Mouse (Mus musculus): ENCODE results near the gene Ankrd10. TPM values are rescaled to one million over a fixed set of nuclear protein-coding genes. Genes with fewer than 3 reads are reported as not detected.
"Not testable (repeated sequence)": the region's sequence is repeated elsewhere in the genome, so short reads cannot be mapped to it uniquely, and the experiment has no call there.

The Ankrd10 gene
- polyA plus RNA-seq, 1 experiment from 2014 or later = 86.0 TPM

- 84% methylated on average over 10 of the region's 10 CpGs for WGBS
- no peaks in the 10 kb centered on the region for H3K9me3 ChIP-seq (ENCODE audit: control insufficient read depth, low read length)
- no peak overlapping the region for H3K9ac ChIP-seq (ENCODE audit: low read depth, low read length)
- no peak overlapping the region for H3K4me3 ChIP-seq (ENCODE audit: low read depth, low read length)
- H3K4me1 ChIP-seq (replicated peaks; ENCODE audit: control insufficient read depth, insufficient read depth, low read length) = peaks cover 3% of the 10 kb centered on the region
- H3K27ac ChIP-seq (ENCODE audit: low read depth, low read length) = no peak overlapping the region
- no peaks in the 10 kb centered on the region for H3K27me3 ChIP-seq (replicated peaks; ENCODE audit: control insufficient read depth, insufficient read depth, low read length)
- ATAC-seq (replicated peaks; ENCODE audit: low FRiP score) (no peak), DNase-seq (ENCODE audit: low spot score) (no peak)
- H3K4me2 ChIP-seq = no peak overlapping the region
- no peaks in the 10 kb centered on the region for H3K36me3 ChIP-seq (ENCODE audit: control insufficient read depth, insufficient read depth, low read length)
Observed at GRCm38 (mm10) chr8:11571950-11572349, 63.6 kb downstream of the Ankrd10 start.

GRCm38 (mm10) chr8:11570742-11571141 is 64.8 kb downstream of the Ankrd10 start:
- Histone ChIP-seq H3K27me3 (replicated peaks; ENCODE audit: control insufficient read depth, insufficient read depth, low read length) (no peaks in the 10 kb centered on the region), H3K9ac (ENCODE audit: low read depth, low read length) (no peak overlapping the region), H3K4me2 (no peak overlapping the region), H3K9me3 (ENCODE audit: control insufficient read depth, low read length) (no peaks in the 10 kb centered on the region), H3K4me1 (replicated peaks; ENCODE audit: control insufficient read depth, insufficient read depth, low read length) (peaks cover 3% of the 10 kb centered on the region), H3K27ac (ENCODE audit: low read depth, low read length) (no peak overlapping the region), H3K36me3 (ENCODE audit: control insufficient read depth, insufficient read depth, low read length) (no peaks in the 10 kb centered on the region; the same call in 1 of the 2 replicates), H3K4me3 (ENCODE audit: low read depth, low read length) (no peak overlapping the region)
- no peak for ATAC-seq (replicated peaks; ENCODE audit: low FRiP score)
- DNase-seq (ENCODE audit: low spot score) = no peak
- 93% methylated on average over 4 of the region's 4 CpGs for WGBS

- H3K36me3 ChIP-seq (ENCODE audit: control insufficient read depth, insufficient read depth, low read length) = no peaks in the 10 kb centered on the region; the same call in 1 of the 2 replicates
- H3K27me3 ChIP-seq (replicated peaks; ENCODE audit: control insufficient read depth, insufficient read depth, low read length) = no peaks in the 10 kb centered on the region
- ATAC-seq (replicated peaks; ENCODE audit: low FRiP score) = no peak
- H3K4me1 ChIP-seq (replicated peaks; ENCODE audit: control insufficient read depth, insufficient read depth, low read length) = no peaks in the 10 kb centered on the region
- H3K9me3 ChIP-seq (ENCODE audit: control insufficient read depth, low read length) = no peaks in the 10 kb centered on the region
- 82% methylated on average over 22 of the region's 22 CpGs for WGBS
- H3K9ac ChIP-seq (ENCODE audit: low read depth, low read length) = no peak overlapping the region
- H3K27ac ChIP-seq (ENCODE audit: low read depth, low read length) = no peak overlapping the region
- DNase-seq (ENCODE audit: low spot score) = no peak
- H3K4me2 ChIP-seq = no peak overlapping the region
- H3K4me3 ChIP-seq (ENCODE audit: low read depth, low read length) = no peak overlapping the region
Observed at GRCm38 (mm10) chr8:11569260-11570097, 66.1 kb downstream of the Ankrd10 start.

GRCm38 (mm10) chr8:11568193-11568592 is 67.4 kb downstream of the Ankrd10 start:
- WGBS = 83% methylated on average over 2 of the region's 2 CpGs

GRCm38 (mm10) chr8:11564721-11565120 is 70.8 kb downstream of the Ankrd10 start:
- H3K36me3 ChIP-seq (ENCODE audit: control insufficient read depth, insufficient read depth, low read length) = peaks cover 22% of the 10 kb centered on the region
- 89% methylated on average over 7 of the region's 7 CpGs for WGBS
- DNase-seq (ENCODE audit: low spot score) (no peak), ATAC-seq (replicated peaks; ENCODE audit: low FRiP score) (no peak)
- H3K4me3 ChIP-seq (ENCODE audit: low read depth, low read length) = no peak overlapping the region
- H3K9ac ChIP-seq (ENCODE audit: low read depth, low read length) = no peak overlapping the region
- no peaks in the 10 kb centered on the region for H3K9me3 ChIP-seq (ENCODE audit: control insufficient read depth, low read length)
- no peak overlapping the region for H3K4me2 ChIP-seq
- no peaks in the 10 kb centered on the region; the same call in 1 of the 2 replicates for H3K4me1 ChIP-seq (replicated peaks; ENCODE audit: control insufficient read depth, insufficient read depth, low read length)
- H3K27me3 ChIP-seq (replicated peaks; ENCODE audit: control insufficient read depth, insufficient read depth, low read length) = no peaks in the 10 kb centered on the region
- no peak overlapping the region for H3K27ac ChIP-seq (ENCODE audit: low read depth, low read length)

More at GRCm38 (mm10) chr8:11568193-11568592, 67.4 kb downstream of the Ankrd10 start:
- H3K9me3 ChIP-seq (ENCODE audit: control insufficient read depth, low read length); DNase-seq (ENCODE audit: low spot score); H3K4me3 ChIP-seq (ENCODE audit: low read depth, low read length); H3K4me1 ChIP-seq (replicated peaks; ENCODE audit: control insufficient read depth, insufficient read depth, low read length); H3K27ac ChIP-seq (ENCODE audit: low read depth, low read length); H3K27me3 ChIP-seq (replicated peaks; ENCODE audit: control insufficient read depth, insufficient read depth, low read length); ATAC-seq (replicated peaks; ENCODE audit: low FRiP score); H3K9ac ChIP-seq (ENCODE audit: low read depth, low read length); H3K4me2 ChIP-seq; H3K36me3 ChIP-seq (ENCODE audit: control insufficient read depth, insufficient read depth, low read length): not testable (repeated sequence)

- no peak for ATAC-seq (replicated peaks; ENCODE audit: low FRiP score)
- H3K4me3 ChIP-seq (ENCODE audit: low read depth, low read length) = no peak overlapping the region
- H3K36me3 ChIP-seq (ENCODE audit: control insufficient read depth, insufficient read depth, low read length) = peaks cover 22% of the 10 kb centered on the region
- DNase-seq (ENCODE audit: low spot score) = no peak
- H3K4me1 ChIP-seq (replicated peaks; ENCODE audit: control insufficient read depth, insufficient read depth, low read length) = peaks cover 4% of the 10 kb centered on the region
- H3K9ac ChIP-seq (ENCODE audit: low read depth, low read length) = no peak overlapping the region
- H3K27me3 ChIP-seq (replicated peaks; ENCODE audit: control insufficient read depth, insufficient read depth, low read length) = no peaks in the 10 kb centered on the region
- 78% methylated on average over 5 of the region's 5 CpGs for WGBS
- H3K9me3 ChIP-seq (ENCODE audit: control insufficient read depth, low read length) = no peaks in the 10 kb centered on the region
- H3K27ac ChIP-seq (ENCODE audit: low read depth, low read length) = no peak overlapping the region
- H3K4me2 ChIP-seq = no peak overlapping the region
Observed at GRCm38 (mm10) chr8:11564236-11564635, 71.3 kb downstream of the Ankrd10 start.

Small RNAs within 50 kb of the gene (microRNA-seq; reads per million reads assigned to microRNA genes)
- gene Mir7238 (ENCODE audit: borderline number of aligned reads) = 4.2 reads per million, percentile 9 among the genes with 10 or more reads in this experiment

Other genes with a start within 250 kb of the Ankrd10 start
- 3.2 and 4.5 TPM in 2 replicates for gene Rab20, start 157.0 kb downstream of the Ankrd10 start, polyA plus RNA-seq (2014; fragmentation: Nextera tagmentation; extraction: Ambion mirVana)
- gene Naxd, start 138.3 kb downstream of the Ankrd10 start, polyA plus RNA-seq (2014; fragmentation: Nextera tagmentation; extraction: Ambion mirVana) = 68.7 and 73.8 TPM in 2 replicates
- gene Cars2, start 85.0 kb downstream of the Ankrd10 start, polyA plus RNA-seq (2014; fragmentation: Nextera tagmentation; extraction: Ambion mirVana) = 32.4 and 33.1 TPM in 2 replicates
- gene Ing1, start 80.2 kb downstream of the Ankrd10 start, polyA plus RNA-seq (2014; fragmentation: Nextera tagmentation; extraction: Ambion mirVana) = 26.7 and 31.2 TPM in 2 replicates
- not detected in 2 replicates for gene 1700016D06Rik, start 65.3 kb upstream of the Ankrd10 start, polyA plus RNA-seq (2014; fragmentation: Nextera tagmentation; extraction: Ambion mirVana)
- 30.1 and 31.1 TPM in 2 replicates for gene Arhgef7, start 92.0 kb upstream of the Ankrd10 start, polyA plus RNA-seq (2014; fragmentation: Nextera tagmentation; extraction: Ambion mirVana)
- not detected in 2 replicates for gene Tex29, start 204.7 kb upstream of the Ankrd10 start, polyA plus RNA-seq (2014; fragmentation: Nextera tagmentation; extraction: Ambion mirVana)

All from liver, embryonic 11.5 days (tissue).